Mouse (Mus musculus): ENCODE measurements around the gene Uts2b. TPM values are rescaled to one million over a fixed set of nuclear protein-coding genes. Genes with fewer than 3 reads are reported as not detected.
"Not testable (repeated sequence)": the region's sequence is repeated elsewhere in the genome, so short reads cannot be mapped to it uniquely, and the experiment has no call there.

Gene Uts2b
- polyA plus RNA-seq, 1 experiment from 2014 or later, result not detected

GRCm38 (mm10) chr16:27349878-27350532 is 20.0 kb downstream of the Uts2b start:
- no peaks in the 10 kb centered on the region for H3K27me3 ChIP-seq (ENCODE audit: poor library complexity, severe bottlenecking)
- DNase-seq (ENCODE audit: extremely low spot score, low spot score), result no peak
- H3K9me3 ChIP-seq, result no peaks in the 10 kb centered on the region
- no peaks in the 10 kb centered on the region for H3K4me1 ChIP-seq
- 92% methylated on average over 7 of the region's 7 CpGs for WGBS
- no peak overlapping the region for H3K27ac ChIP-seq
- H3K36me3 ChIP-seq (replicated peaks), result no peaks in the 10 kb centered on the region
- H3K4me3 ChIP-seq, result no peak overlapping the region

GRCm38 (mm10) chr16:27349235-27349634 is 20.8 kb downstream of the Uts2b start:
- Histone ChIP-seq H3K36me3 (replicated peaks) (no peaks in the 10 kb centered on the region), H3K27me3 (ENCODE audit: poor library complexity, severe bottlenecking) (no peaks in the 10 kb centered on the region), H3K9me3 (no peaks in the 10 kb centered on the region), H3K27ac (no peak overlapping the region), H3K4me3 (no peak overlapping the region), H3K4me1 (no peaks in the 10 kb centered on the region)
- no peak for DNase-seq (ENCODE audit: extremely low spot score, low spot score)
- 92% methylated on average over 2 of the region's 2 CpGs for WGBS

- no peaks in the 10 kb centered on the region for H3K4me1 ChIP-seq
- H3K9me3 ChIP-seq, result no peaks in the 10 kb centered on the region
- 80% methylated on average over 1 of the region's 1 CpGs for WGBS
- no peaks in the 10 kb centered on the region for H3K36me3 ChIP-seq (replicated peaks)
- no peaks in the 10 kb centered on the region for H3K27me3 ChIP-seq (ENCODE audit: poor library complexity, severe bottlenecking)
- no peak overlapping the region for H3K4me3 ChIP-seq
- H3K27ac ChIP-seq, result no peak overlapping the region
- DNase-seq (ENCODE audit: extremely low spot score, low spot score), result no peak
Measured at GRCm38 (mm10) chr16:27348359-27348758, 21.7 kb downstream of the Uts2b start.

- Histone ChIP-seq H3K9me3 (no peaks in the 10 kb centered on the region), H3K4me1 (no peaks in the 10 kb centered on the region), H3K27me3 (ENCODE audit: poor library complexity, severe bottlenecking) (no peaks in the 10 kb centered on the region), H3K27ac (no peak overlapping the region), H3K36me3 (replicated peaks) (no peaks in the 10 kb centered on the region), H3K4me3 (no peak overlapping the region)
- no peak for DNase-seq (ENCODE audit: extremely low spot score, low spot score)
- 88% methylated on average over 3 of the region's 3 CpGs for WGBS
Measured at GRCm38 (mm10) chr16:27347521-27347920, 22.5 kb downstream of the Uts2b start.

GRCm38 (mm10) chr16:27326463-27326862 is 43.6 kb downstream of the Uts2b start:
- no peak for DNase-seq (ENCODE audit: extremely low spot score, low spot score)
- no peak overlapping the region for H3K4me3 ChIP-seq
- H3K36me3 ChIP-seq (replicated peaks), result no peaks in the 10 kb centered on the region
- 93% methylated on average over 2 of the region's 2 CpGs for whole genome bisulfite sequencing
- H3K9me3 ChIP-seq, result no peaks in the 10 kb centered on the region
- no peak overlapping the region for H3K27ac ChIP-seq
- H3K4me1 ChIP-seq, result no peaks in the 10 kb centered on the region
- no peaks in the 10 kb centered on the region for H3K27me3 ChIP-seq (ENCODE audit: poor library complexity, severe bottlenecking)

- no peak overlapping the region for H3K4me3 ChIP-seq
- H3K27me3 ChIP-seq (ENCODE audit: poor library complexity, severe bottlenecking), result no peaks in the 10 kb centered on the region
- no peak for DNase-seq (ENCODE audit: extremely low spot score, low spot score)
- no peaks in the 10 kb centered on the region for H3K9me3 ChIP-seq
- H3K36me3 ChIP-seq (replicated peaks), result no peaks in the 10 kb centered on the region
- H3K4me1 ChIP-seq, result no peaks in the 10 kb centered on the region
- no peak overlapping the region for H3K27ac ChIP-seq
Measured at GRCm38 (mm10) chr16:27322047-27322446, 48.0 kb downstream of the Uts2b start.

- Histone ChIP-seq H3K27me3 (ENCODE audit: poor library complexity, severe bottlenecking) (no peaks in the 10 kb centered on the region), H3K4me1 (no peaks in the 10 kb centered on the region), H3K27ac (no peak overlapping the region), H3K4me3 (no peak overlapping the region), H3K9me3 (no peaks in the 10 kb centered on the region), H3K36me3 (replicated peaks) (no peaks in the 10 kb centered on the region)
- WGBS, result 86% methylated on average over 1 of the region's 1 CpGs
- no peak for DNase-seq (ENCODE audit: extremely low spot score, low spot score)
Measured at GRCm38 (mm10) chr16:27319099-27319498, 50.9 kb downstream of the Uts2b start.

- not testable (repeated sequence) for H3K4me3 ChIP-seq; H3K36me3 ChIP-seq (replicated peaks); H3K4me1 ChIP-seq; DNase-seq (ENCODE audit: extremely low spot score, low spot score); H3K27ac ChIP-seq; H3K9me3 ChIP-seq; H3K27me3 ChIP-seq (ENCODE audit: poor library complexity, severe bottlenecking)
- 83% methylated on average over 4 of the region's 4 CpGs for WGBS
Measured at GRCm38 (mm10) chr16:27307189-27307588, 62.9 kb downstream of the Uts2b start, which contains the start of gene Ostn. Gene Ostn, plus strand, starts transcription at chr16:27307489.

Other genes with a start within 250 kb of the Uts2b start
- gene Ostn, start 62.8 kb downstream of the Uts2b start, polyA plus RNA-seq (2016; fragmentation: Nextera tagmentation; extraction: Ambion mirVana), result not detected in 2 replicates
- 55.0 and 58.5 TPM in 2 replicates for gene Ccdc50, start 18.6 kb upstream of the Uts2b start, polyA plus RNA-seq (2016; fragmentation: Nextera tagmentation; extraction: Ambion mirVana)

All from forebrain, embryonic 10.5 days (tissue).